Mouse (Mus musculus): ENCODE measurements around the gene Plpp1.

The Plpp1 gene

GRCm38 (mm10) chr13:112862342-112862741 lies 61.8 kb downstream of the Plpp1 start:
- DNase-seq, result no peak

- DNase-seq, result no peak
Observed at GRCm38 (mm10) chr13:112862978-112863677, 62.5 kb downstream of the Plpp1 start.

GRCm38 (mm10) chr13:112866782-112867181 lies 66.2 kb downstream of the Plpp1 start:
- no peak for DNase-seq

GRCm38 (mm10) chr13:112867381-112867780 lies 66.8 kb downstream of the Plpp1 start:
- DNase-seq, result no peak

- DNase-seq, result no peak
Observed at GRCm38 (mm10) chr13:112870039-112870690, 69.6 kb downstream of the Plpp1 start.

- no peak for DNase-seq
Observed at GRCm38 (mm10) chr13:112871500-112872266, 71.1 kb downstream of the Plpp1 start.

- no peak for DNase-seq
Observed at GRCm38 (mm10) chr13:112887234-112887633, 86.6 kb downstream of the Plpp1 start.

GRCm38 (mm10) chr13:112902176-112902575 lies 101.6 kb downstream of the Plpp1 start:
- no peak for DNase-seq

GRCm38 (mm10) chr13:112909663-112910062 lies 109.1 kb downstream of the Plpp1 start:
- DNase-seq, result peak; percentile 17

GRCm38 (mm10) chr13:112910434-112910833 lies 109.8 kb downstream of the Plpp1 start:
- DNase-seq, result peak; percentile 9
